Mouse (Mus musculus) MEL (cell line): ENCODE data around the gene Asgr2.

ENCODE experiments used
- CHD1 ChIP-seq: IDR thresholded peaks from 2 replicates; pipeline ENCODE4 v1.6.1; 2012; ENCODE audit warnings: low read depth, mild to moderate bottlenecking, inconsistent platforms, low read length, improper control_type of control experiment
- CTCF ChIP-seq, 3 experiments: IDR thresholded peaks in 2 of 3; conservative IDR thresholded peaks in 1 of 3; 2 replicates each; pipeline ENCODE4 v1.5.1; 2011 to 2012; ENCODE audit warnings: low read length in 3 of 3, low read depth in 2 of 3, mild to moderate bottlenecking in 2 of 3, improper control_type of control experiment in 1 of 3, inconsistent platforms in 1 of 3, mixed read lengths in 1 of 3, moderate library complexity in 1 of 3; ENCODE audit not compliant: control insufficient read depth in 1 of 3, insufficient read depth in 1 of 3, poor library complexity in 1 of 3, severe bottlenecking in 1 of 3
- EP300 ChIP-seq, 2 experiments: IDR thresholded peaks; 2 replicates each; pipeline ENCODE4 v1.6.1; 2011; ENCODE audit warnings: improper control_type of control experiment in 2 of 2, low read length in 2 of 2, low read depth in 1 of 2, mild to moderate bottlenecking in 1 of 2
- KAT2A ChIP-seq: conservative IDR thresholded peaks from 2 replicates; pipeline ENCODE4 v1.6.1; 2012; ENCODE audit warnings: low read depth, low read length, improper control_type of control experiment, inconsistent platforms
- MAX ChIP-seq: IDR thresholded peaks from 2 replicates; pipeline ENCODE4 v1.6.1; 2011; ENCODE audit warnings: low read length, improper control_type of control experiment
- POLR2A ChIP-seq, 2 experiments: IDR thresholded peaks; 2 replicates each; pipeline ENCODE4 v1.6.1; 2011 to 2012; ENCODE audit warnings: low read length in 2 of 2, mild to moderate bottlenecking in 2 of 2, control low read depth in 1 of 2, improper control_type of control experiment in 1 of 2, low read depth in 1 of 2, moderate library complexity in 1 of 2; ENCODE audit not compliant: control insufficient read depth in 1 of 2, insufficient read depth in 1 of 2, poor library complexity in 1 of 2
- POLR2AphosphoS5 ChIP-seq: IDR thresholded peaks from 2 replicates; pipeline ENCODE4 v1.6.1; 2012; ENCODE audit warnings: low read depth, borderline replicate concordance, mild to moderate bottlenecking, inconsistent platforms, low read length, moderate library complexity, mixed read lengths
- ZNF384 ChIP-seq: IDR thresholded peaks from 2 replicates; pipeline ENCODE4 v1.6.1; 2012; ENCODE audit warnings: low read depth, mild to moderate bottlenecking, inconsistent platforms, low read length, improper control_type of control experiment

- no peak for TF ChIP-seq EP300 (IDR thresholded peaks at IDR 0.05; ENCODE audit: low read depth in 1 of 2, low read length in 2 of 2)
- TF ChIP-seq POLR2AphosphoS5, result no peak
- no peak for TF ChIP-seq CTCF (IDR thresholded peaks at IDR 0.05 in 2 of 3, conservative IDR thresholded peaks at IDR 0.05 in 1 of 3; ENCODE audit: control insufficient read depth in 1 of 3, insufficient read depth in 1 of 3, low read depth in 2 of 3, low read length in 3 of 3, poor library complexity in 1 of 3, severe bottlenecking in 1 of 3)
- TF ChIP-seq MAX, result no peak
- no peak for TF ChIP-seq KAT2A
- no peak for TF ChIP-seq POLR2A (IDR thresholded peaks at IDR 0.05; ENCODE audit: control insufficient read depth in 1 of 2, insufficient read depth in 1 of 2, low read depth in 1 of 2, low read length in 2 of 2, poor library complexity in 1 of 2)
- no peak for TF ChIP-seq ZNF384
- no peak for TF ChIP-seq CHD1
Measured at GRCm38 (mm10) chr11:70049366-70049765, 43.1 kb upstream of the Asgr2 start.
